Mouse (Mus musculus): Measurements from ENCODE around the gene Msh3.

Gene Msh3

DNA sequence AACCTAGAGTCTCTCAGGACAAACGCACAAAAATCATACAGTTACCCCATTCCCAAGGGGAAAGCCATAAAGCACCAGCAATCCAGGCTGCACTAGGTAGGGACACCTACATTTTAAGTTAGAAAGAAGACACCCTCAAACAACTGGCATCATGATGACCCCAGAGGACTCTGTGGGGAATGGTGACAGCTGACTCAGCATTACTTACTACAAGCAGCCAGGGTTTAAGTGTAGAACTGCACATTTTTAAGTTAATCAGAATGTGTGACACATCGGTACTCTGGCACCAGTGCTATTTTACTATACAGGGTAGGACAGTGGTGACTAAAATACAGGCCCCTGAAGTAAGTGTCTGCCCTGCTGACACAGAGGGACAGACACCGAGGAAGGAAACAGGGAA, 24.2 kb downstream of the Msh3 start:
- no peak for DNase-seq (ENCODE audit: low read depth)

GRCm38 (mm10) chr13:92328000-92328399, 26.8 kb downstream of the Msh3 start:
- DNase-seq (ENCODE audit: low read depth) = no peak

- DNase-seq (ENCODE audit: low read depth) = no peak
These were observed 28.8 kb downstream of the Msh3 start for GRCm38 (mm10) chr13:92326030-92326429.

- no peak for DNase-seq (ENCODE audit: low read depth)
These were observed 34.0 kb downstream of the Msh3 start for GRCm38 (mm10) chr13:92320770-92321169.

DNA sequence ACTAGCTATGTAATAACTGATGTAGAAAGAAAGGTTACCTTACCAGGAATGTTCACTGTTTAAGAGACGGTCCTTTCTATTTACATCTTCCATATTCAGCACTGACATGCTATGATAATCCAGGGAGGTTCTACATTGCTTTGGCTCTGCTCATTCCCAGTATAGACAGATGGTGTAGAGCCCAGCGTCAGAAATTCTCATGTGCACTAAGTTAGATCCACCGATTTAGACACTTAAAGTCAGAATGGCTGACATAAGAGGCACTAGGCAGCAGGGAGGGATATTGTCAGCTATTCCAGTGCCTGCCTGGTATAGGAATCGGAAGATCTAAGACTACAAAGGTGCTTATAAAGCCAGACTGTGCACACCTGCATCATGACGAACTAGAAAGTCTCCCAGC, 40.2 kb downstream of the Msh3 start:
- DNase-seq (ENCODE audit: low read depth) = no peak

GRCm38 (mm10) chr13:92305680-92306079, 49.1 kb downstream of the Msh3 start, which contains the start of gene Gm20379:
Gene Gm20379 (plus strand): TSS chr13:92305980.
- no peak for DNase-seq (ENCODE audit: low read depth)

DNA sequence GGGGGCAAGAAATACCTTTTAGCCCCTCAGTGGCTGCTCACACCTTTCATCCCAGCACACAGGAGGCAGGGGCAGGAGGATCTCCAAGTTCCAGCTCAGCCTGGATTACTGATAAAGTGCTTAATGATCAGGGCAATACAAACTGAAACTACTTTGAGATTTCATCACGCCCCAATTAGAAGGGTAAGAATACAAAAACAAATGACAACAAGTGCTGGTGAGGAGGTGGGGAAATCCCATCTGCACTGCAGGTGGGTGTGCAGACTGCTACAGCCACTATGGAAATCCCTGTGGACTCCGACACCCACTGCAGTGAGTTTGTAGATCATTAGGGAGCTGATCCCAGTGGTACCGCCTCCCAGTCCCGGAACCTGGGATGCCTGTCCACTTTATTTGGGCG, 50.5 kb downstream of the Msh3 start:
- DNase-seq (ENCODE audit: low read depth) = no peak

DNA sequence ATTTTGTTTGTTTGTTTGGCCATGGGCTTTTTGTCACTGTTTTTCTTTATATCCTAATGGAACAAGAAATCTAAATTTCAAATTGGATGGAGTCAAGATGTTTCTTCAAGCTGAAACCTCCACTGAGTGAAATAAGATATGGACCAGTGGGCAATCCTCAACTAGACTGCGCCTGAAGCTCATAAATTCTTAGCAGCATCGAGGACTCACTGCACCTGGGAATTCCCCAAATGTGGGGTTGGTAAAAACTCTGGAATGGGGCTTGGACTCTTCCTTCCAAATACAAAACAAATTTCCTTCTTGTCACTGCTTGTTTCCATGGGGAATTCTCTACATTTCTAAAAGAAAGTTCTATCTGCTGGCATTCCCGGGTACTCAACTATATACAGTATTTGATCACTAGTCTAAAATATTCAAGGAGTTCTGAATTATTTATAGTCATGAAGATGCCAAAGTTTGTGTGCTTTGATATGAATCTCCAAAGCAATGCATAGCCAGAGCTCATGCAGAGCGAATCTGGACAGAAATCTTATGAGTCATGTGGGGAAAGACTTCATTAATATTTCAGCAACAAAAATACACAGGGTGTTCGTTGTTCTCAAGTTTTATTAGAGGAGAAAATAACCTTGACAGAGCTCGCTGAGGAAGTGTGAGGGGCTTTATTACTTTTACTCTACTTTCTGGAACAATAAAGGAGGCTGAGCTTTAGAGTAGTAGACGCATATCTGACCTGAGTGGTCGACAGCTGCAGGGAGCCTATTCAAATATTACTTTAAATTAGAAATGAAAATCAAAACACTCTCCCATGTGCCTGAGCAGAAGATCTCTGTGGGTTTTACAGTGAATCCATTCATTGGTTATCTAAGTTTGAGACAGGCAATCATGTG, 51.5 kb downstream of the Msh3 start:
- no peak for DNase-seq (ENCODE audit: low read depth)

GRCm38 (mm10) chr13:92302466-92302865, 52.3 kb downstream of the Msh3 start:
- DNase-seq (ENCODE audit: low read depth) = no peak

DNA sequence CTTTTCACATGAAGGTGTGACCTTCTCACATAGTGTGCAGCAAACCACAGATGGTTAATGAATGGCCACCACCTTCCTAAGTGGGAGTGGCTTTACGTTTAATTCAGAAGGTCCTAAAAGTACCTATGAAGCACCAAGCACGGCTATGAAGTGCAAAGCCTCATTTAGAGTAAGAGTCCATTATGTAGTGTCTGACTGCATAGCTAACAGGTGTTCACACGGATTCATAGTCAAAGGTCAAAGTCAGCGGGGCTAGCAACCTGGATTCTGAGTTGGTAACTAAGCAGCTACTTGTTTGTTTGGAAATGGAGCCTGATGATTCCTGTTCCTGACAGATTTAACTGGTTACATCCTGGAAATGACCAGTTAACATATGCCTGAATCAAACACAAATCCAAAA, 53.0 kb downstream of the Msh3 start:
- no peak for DNase-seq (ENCODE audit: low read depth)

DNA sequence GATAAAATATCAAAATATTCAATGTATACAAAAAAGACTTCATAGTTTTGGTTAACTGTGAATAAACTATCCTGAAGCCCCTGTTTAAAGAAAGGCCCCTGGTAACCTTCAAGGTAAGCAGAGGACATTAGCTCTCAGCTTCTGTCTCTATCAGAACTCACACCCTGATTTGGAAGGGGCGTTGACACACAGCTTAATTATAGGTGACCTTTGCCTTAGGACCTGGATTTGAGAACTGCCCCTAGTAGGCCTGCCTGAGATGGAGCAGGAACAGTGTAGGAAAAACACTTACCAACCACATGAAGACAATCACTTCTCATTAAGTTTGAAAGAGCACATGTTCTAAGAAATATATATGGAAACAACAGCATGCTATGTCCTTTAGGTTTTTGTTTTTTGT, 55.3 kb downstream of the Msh3 start:
- no peak for DNase-seq (ENCODE audit: low read depth)

- DNase-seq (ENCODE audit: low read depth) = no peak
These were observed 57.8 kb downstream of the Msh3 start for GRCm38 (mm10) chr13:92297021-92297420.

DNA sequence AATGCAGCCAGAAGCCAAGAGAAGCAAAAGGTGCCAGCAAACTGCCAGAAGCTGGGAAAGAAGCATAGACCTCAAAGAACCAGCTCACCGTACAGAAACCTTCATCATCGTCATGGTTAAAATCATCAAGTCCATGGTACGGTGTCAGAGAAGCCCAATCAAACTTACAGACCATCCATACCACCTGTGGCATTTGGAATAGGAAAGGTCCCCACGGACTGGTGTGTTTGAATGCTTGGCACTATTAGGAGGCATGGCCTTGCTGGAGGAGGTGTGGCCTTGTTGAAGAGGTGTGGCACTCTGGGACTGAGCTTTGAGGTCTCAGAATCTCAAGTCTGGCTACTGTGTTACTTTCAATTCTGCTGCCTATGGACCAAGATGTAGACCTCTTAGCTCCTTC, 58.3 kb downstream of the Msh3 start:
- DNase-seq (ENCODE audit: low read depth) = no peak

GRCm38 (mm10) chr13:92293883-92294282, 60.9 kb downstream of the Msh3 start:
- no peak for DNase-seq (ENCODE audit: low read depth)

DNA sequence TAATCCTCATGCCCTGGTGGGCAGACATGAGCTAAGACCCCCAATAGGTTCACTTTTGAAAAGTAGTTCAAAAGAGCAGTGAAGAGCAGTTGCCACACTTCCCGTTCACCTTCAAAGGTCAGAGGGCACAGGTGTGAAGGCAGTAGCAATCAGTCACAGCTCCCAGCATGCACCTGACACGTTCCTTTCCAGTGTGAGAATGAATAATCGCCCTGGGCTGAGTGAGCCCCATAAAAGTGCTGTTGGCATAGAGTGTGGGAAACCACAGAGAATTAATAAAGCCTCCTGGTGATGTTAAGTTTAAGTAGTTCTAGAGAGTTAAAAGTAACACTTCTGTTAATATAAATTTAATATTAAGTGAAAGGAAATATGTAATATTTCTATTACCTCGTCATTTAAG, 63.2 kb downstream of the Msh3 start:
- DNase-seq (ENCODE audit: low read depth) = no peak

DNA sequence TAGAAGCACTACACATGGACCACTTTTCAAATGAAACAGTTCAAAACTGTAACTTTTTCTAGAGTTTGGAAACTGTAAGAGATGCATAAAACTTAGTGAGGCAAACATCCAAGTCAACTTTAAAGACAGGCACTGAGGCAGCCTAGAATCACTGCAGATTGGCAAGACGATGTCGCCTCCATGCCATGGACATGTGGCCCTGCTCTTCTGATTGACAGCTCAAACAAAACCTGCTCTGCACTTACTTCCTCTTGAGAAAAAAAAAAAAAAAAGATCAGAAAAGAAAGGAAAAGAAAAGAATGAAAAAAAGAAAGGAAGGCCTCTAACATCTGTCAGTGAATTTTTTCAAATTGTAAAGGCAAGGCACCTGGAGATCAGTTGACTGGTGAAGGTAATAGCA, 77.8 kb downstream of the Msh3 start:
- no peak for DNase-seq (ENCODE audit: low read depth)

DNA sequence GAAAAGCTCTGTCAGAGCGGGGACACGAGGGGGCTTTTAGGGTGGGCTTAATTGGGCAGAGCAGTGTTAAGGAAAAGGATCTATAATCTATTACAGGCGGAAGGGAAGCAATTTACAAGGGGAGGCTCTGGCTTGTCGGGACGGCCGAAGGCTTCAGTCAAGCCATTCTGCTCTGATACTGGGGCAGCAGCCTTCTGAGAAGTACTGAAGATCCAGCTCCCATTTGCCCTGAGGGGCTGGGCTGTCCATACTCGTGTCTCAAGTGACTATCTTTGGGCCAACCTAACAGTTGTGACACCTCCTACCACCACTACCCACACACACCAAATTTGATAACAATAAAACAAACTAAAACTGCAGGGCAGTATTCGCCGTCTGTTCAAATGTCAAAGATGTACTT, 79.5 kb downstream of the Msh3 start:
- no peak for DNase-seq (ENCODE audit: low read depth)

- DNase-seq (ENCODE audit: low read depth) = no peak
These were observed 80.3 kb downstream of the Msh3 start for GRCm38 (mm10) chr13:92274274-92275198.

DNA sequence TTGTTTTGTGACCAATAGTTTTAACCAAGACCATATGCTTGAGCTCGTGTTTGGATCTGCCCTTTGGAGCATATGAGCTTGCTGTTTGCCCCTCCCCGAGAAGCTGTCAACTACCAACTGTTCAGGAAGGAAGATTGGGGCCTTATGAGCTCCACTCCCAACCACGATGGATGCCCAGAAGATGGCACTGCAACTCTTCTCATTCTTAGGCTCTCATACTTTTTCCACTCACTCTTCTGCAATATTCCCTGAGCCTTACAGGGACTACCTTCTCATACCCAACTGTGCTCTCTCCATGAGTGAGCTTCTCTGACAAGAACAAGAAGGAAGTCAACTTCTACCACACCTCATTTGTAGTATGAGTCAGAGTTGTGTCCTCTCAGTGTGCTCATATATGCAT, 87.7 kb downstream of the Msh3 start:
- DNase-seq (ENCODE audit: low read depth) = no peak

DNA sequence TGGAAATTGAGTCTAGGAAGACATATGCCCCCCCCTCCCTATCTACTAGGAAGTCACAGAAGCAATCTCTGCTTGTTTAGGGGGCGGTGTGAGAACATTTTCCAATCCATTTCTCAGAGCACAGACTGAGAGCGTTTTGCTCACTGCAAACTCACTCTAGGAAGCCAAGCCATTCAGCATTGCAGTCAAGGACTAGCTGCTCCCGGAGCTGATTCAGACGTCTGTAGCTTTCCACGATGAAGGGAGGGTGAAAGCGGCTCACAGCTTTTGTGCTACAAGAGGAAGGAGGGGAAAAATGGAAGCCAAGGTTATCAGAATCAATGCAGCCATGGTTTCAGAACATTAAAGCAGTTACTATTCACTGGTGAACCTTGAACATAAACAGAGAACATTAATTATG, 91.2 kb downstream of the Msh3 start:
- no peak for DNase-seq (ENCODE audit: low read depth)

DNA sequence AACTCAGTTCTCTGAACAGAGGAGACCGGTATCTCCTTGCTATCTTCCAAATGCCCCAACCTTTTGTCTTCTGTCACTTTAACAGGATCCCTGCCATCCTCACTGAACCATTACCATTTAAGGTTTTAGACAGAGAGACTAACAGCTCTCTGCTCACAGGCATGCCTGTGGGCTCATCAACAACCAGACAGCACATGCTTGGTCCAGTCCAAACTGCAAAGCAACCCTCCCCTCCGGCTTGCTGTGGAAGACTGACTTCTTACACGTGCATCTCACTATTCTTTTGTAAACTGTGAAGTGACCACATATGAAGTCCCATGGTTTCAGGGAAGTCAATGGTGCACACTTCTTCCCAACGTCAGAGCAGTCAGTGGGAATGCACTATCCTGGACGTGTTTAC, 93.5 kb downstream of the Msh3 start:
- DNase-seq (ENCODE audit: low read depth) = no peak

GRCm38 (mm10) chr13:92255480-92255879, 99.3 kb downstream of the Msh3 start:
- DNase-seq (ENCODE audit: low read depth) = no peak

DNA sequence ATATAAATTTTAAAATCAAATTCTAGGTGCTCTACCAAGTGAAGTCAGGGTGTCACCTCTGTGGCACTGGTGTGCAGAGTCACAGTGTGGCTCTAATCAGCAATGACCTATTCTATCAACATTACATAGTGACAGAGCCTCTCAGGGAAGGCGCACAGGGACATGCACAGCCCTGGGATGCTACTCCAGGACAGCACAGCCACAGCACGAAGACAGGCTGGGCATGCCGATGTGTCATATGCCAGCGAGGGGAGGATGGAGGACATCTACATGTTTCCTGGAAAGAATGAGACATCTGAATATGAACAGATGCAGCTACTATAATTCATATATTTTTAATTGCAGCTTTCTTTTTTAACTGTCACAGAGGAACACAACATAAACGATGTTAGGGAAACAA, 101.0 kb downstream of the Msh3 start:
- DNase-seq (ENCODE audit: low read depth) = no peak

All from c-Kit-positive CD71-positive TER-119-negative erythroid progenitor cells, embryonic 14.5 days (primary cell).